Mouse (Mus musculus) cortical plate, adult 2 months (tissue): ENCODE measurements around the gene Kcna1. TPM values are rescaled to one million over a fixed set of nuclear protein-coding genes. Genes with fewer than 3 reads are reported as not detected.

ENCODE experiments used
- H3K27ac ChIP-seq: fragments of 200-500 bp; 2 replicates; pipeline ENCODE4 v1.5.1; 2012; ENCODE audit warnings: low read length, control low read depth, inconsistent platforms; ENCODE audit not compliant: insufficient read depth
- H3K4me1 ChIP-seq: fragments of 200-500 bp; 2 replicates; pipeline ENCODE4 v1.6.1; 2011; ENCODE audit warnings: low read length; ENCODE audit not compliant: control insufficient read depth, insufficient read depth
- H3K4me3 ChIP-seq: fragments of 200-500 bp; 2 replicates; pipeline ENCODE4 v1.5.1; 2011; ENCODE audit warnings: mild to moderate bottlenecking, low read length, control low read depth; ENCODE audit not compliant: insufficient read depth
- CTCF ChIP-seq: fragments of 200-500 bp; IDR thresholded peaks from 2 replicates; pipeline ENCODE4 v1.5.1; 2011; ENCODE audit warnings: mild to moderate bottlenecking, control low read depth, low read length; ENCODE audit not compliant: insufficient read depth; ENCODE audit errors: extremely low read depth
- POLR2A ChIP-seq: fragments of 200-500 bp; IDR thresholded peaks from 2 replicates; pipeline ENCODE4 v1.6.1; 2011; ENCODE audit warnings: mild to moderate bottlenecking, low read length, control low read depth; ENCODE audit not compliant: insufficient read depth; ENCODE audit errors: extremely low read depth
- polyA plus RNA-seq: library from polyadenylated mRNA; depleted of rRNA; stranded (reverse); fragments of >200 nt; gene quantifications from 2 replicates; pipeline ENCODE4 v1.2.3, GENCODE M21; 2012

Kcna1 gene
- polyA plus RNA-seq, 1 experiment = 30.1 TPM

DNA sequence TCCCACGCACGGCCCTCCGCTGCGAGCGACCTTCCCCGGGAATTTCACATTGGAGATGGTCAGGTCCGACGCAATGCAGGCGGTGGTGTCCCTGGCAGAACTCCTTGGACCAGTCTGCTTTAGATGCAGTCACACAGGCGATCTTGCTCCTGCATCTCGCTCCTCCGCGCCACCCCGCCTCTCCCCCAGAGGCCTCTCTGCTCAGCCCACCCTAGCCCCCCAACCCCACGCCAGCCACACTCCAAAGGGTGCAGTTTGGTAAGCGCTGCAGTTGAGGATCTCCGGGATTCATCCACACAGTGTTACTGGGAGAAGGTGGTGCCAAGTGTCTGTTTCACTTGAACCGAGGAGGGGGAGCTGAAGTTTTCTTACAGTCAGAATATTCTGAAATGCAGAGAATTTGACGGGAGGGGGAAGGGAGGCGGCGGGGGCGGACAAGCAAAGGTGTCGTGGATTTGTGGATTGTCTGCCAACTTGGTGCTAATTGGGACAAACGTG is 1.1 kb downstream of the Kcna1 start:
- peak overlapping the region; percentile 99 for H3K27ac ChIP-seq
- TF ChIP-seq CTCF = no peak
- peaks cover 3% of the 10 kb centered on the region; the same call in 1 of the 2 replicates for H3K4me1 ChIP-seq
- H3K4me3 ChIP-seq = peak overlapping the region; percentile 99

DNA sequence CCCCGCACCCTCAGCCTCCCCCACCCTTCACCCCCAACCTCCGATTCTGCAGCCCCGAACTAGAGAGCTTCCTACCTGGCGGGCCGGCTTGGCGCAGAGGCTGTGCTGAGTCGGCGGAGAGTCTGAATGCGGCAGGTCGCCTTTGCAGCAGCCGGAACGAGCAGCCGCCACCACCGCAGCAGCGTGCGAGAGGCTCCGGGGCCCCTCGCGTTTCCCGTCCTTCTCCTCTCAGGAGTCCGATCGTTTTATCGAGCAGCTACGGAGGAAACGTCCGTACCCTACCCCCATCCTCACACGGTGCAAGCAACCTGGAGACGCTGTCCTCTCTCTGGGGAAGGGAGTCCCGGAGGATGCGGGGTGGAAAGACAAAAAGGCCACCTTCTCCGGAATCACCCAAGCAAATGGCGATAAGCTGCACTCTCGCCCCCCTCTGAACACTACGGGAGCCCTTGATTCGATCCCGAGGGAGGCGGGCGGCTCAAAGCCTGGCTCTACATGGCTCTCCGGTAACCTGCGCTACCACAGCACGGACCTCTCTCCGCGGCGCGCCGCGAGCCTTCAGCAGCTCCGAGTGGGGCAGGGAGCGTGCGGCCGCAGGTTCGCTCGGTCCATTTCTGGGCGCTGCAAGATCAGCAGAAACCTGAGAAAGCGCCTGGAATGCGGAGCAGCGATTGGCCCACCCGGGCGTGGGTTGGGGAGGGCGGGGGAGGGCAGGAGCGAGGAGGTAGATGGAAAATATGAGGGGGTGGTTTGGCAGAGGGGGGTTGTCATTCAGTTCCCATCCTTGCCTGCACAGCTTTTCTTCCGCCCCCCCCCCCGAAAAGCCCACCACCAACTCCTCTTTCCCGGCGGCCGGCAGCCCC is 1.8 kb downstream of the Kcna1 start:
- no peak for TF ChIP-seq CTCF
- TF ChIP-seq POLR2A = peak; percentile 71
- peak overlapping the region; percentile 99 for H3K27ac ChIP-seq
- peak overlapping the region; percentile 99 for H3K4me3 ChIP-seq
- H3K4me1 ChIP-seq = peaks cover 3% of the 10 kb centered on the region; the same call in 1 of the 2 replicates

DNA sequence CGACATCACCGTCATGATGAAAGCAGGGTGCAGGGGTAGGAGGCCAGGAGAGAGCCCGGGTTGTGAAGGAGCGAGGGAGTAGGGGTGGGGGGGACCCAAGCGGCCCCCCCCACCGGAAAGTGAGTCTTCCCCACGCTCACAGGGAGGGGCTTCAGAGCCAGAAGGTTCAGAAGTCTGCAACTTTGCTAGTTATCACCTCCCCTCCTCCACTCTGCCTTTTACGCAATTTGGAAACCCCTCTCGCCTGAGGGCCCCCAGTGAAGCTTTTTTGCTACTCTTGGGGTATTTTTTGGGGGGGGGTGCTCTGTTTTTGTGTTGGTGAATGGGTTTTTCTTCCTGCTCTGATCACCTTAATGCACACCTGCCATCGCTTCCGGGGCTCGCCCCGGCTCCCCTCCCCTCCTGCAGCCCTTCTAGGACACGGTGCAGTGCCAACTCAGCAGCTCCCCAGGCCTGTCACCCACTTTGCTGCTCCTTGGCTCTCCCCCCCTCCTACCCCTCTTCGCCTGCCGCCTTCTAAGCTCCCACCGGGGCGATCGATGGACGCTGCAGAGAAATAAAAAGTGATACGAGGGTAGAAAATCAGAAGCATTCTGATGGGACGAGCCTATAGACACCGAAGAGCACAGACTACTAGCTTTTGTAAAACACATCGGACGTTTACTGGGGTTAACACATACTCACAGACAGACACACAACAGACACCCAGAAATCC is 2.7 kb downstream of the Kcna1 start:
- Histone ChIP-seq H3K4me1 (peaks cover 7% of the 10 kb centered on the region), H3K4me3 (peak overlapping the region; percentile 99), H3K27ac (peak overlapping the region; percentile 99)
- TF ChIP-seq CTCF (no peak), POLR2A (no peak)

DNA sequence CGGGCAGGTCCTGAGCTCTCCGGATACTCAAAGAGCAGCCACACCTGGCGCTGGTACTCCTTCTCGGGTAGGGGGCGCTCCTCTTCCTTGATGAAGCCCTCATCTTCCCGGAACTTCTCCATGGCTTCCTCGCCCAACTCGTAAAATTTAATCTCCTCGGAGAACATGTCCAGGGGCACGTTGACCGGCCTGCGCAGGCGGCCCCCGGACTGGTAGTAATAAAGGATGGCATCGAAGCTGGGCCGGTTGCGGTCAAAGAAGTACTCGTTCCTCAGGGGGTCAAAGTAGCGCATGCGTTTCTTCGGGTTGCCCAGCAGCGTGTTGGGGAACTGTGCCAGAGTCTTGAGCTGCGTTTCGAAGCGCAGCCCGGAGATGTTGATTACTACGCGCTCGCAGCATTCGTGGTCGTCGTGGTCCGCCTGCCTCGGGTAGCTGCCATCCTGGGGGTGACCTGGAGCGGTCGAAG is 3.3 kb downstream of the Kcna1 start:
- Histone ChIP-seq H3K4me3 (peak overlapping the region; percentile 99), H3K27ac (peak overlapping the region; percentile 99), H3K4me1 (peaks cover 9% of the 10 kb centered on the region)
- TF ChIP-seq CTCF (peak; percentile 18; the same call in 1 of the 2 replicates), POLR2A (no peak)

DNA sequence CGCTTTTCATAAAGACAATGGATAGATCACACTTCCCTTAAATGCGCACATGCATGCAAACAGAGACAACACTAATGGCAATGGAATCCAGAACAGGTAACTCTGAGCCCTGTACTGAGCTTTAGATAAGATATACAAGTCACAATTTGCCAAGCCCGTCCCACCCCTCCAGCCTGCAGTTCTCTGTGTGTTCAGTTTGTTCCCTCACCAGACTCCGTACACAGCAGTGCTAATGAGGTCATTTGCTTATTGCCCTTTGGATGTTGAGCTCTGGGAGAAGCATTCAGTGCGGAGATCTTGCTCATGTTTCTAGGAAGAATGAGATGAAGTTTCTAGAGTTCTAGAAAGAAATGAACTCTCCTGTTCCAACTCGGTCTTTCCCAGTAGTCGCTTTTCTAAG is 17.7 kb downstream of the Kcna1 start:
- TF ChIP-seq CTCF (no peak), POLR2A (no peak)
- peaks cover 7% of the 10 kb centered on the region for H3K4me1 ChIP-seq
- no peak overlapping the region for H3K4me3 ChIP-seq
- no peak overlapping the region for H3K27ac ChIP-seq

DNA sequence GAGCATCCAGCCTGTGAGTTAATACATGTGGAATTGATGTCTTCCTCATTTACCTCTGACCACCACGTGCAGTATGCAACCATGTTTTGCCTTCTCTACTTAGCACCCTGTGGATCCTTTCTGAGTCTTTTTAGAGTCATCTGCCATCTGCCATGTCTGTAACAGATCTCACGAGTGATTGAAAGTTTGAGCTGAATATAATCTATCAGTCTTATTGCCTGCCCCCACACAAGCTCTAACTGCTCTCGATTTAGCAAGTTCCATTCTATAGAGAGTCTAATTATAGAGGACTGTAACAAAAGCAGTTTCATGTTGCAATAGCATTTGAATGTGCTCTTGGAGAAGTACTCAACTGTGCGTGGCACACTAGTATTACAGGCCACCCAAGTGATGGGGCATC is 27.7 kb downstream of the Kcna1 start:
- peaks cover 5% of the 10 kb centered on the region; the same call in 1 of the 2 replicates for H3K4me1 ChIP-seq
- TF ChIP-seq CTCF = no peak
- TF ChIP-seq POLR2A = no peak
- H3K27ac ChIP-seq = no peak overlapping the region
- H3K4me3 ChIP-seq = no peak overlapping the region

DNA sequence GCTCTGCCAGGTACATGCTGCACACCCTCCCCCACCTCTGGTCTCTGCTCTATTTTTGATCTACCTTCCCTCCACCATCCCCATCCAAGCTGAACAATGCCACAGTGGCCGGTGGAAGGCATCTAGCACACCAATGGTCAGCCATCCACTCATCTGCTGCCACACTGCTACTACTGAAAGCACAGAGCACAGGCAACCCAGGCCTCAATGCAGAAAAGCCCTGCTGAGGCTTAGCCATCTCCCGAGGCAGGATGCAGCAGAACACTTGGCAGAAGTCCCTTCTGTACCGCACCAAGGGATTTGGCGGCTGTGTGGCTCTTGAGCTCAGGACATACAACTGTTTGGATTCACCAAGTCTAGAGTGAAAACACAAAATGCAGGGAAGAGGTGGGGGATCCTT is 35.4 kb downstream of the Kcna1 start:
- Histone ChIP-seq H3K4me1 (peaks cover 3% of the 10 kb centered on the region; the same call in 1 of the 2 replicates), H3K27ac (no peak overlapping the region)

DNA sequence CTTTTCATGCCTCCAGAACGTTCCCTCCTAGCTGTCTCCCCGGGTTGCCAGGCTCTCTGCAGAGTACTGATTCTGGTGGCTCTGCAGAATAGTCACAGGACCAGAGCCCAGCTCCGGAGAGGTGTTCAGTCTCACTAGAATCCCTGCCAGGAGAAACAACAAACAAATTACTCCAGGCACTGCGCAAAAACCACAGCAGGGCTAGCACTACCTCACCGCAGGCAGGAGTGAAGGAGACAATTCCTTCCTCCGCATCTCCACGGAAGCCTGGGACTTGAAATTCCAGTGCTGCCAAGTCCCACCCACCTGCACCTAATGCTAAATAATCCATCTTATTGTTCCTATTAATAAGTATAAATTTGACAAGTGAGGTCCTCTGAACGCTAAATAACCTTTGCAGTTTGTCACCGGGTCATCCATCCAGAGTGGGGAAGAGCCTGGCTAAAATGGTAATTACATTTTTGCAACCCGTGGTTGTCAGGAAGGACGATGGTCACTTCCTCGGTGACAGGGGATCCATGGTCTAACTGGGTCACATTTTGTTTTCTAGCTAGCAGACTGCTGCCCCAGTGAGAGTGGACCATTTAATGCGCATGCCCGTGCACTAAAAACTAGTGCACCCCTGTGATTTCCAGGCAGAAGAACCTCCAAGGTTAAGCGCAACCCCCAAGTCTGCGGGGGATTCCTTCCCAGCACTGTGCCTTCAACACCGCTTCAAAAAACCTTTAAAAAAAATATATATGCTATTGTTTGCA is 36.8 kb downstream of the Kcna1 start:
- TF ChIP-seq POLR2A (no peak), CTCF (no peak)
- H3K4me3 ChIP-seq = no peak overlapping the region
- H3K27ac ChIP-seq = no peak overlapping the region
- H3K4me1 ChIP-seq = peaks cover 3% of the 10 kb centered on the region; the same call in 1 of the 2 replicates

More for the DNA sequence above, 35.4 kb downstream of the Kcna1 start:
- no peak for TF ChIP-seq POLR2A
- no peak for TF ChIP-seq CTCF
- H3K4me3 ChIP-seq = no peak overlapping the region

DNA sequence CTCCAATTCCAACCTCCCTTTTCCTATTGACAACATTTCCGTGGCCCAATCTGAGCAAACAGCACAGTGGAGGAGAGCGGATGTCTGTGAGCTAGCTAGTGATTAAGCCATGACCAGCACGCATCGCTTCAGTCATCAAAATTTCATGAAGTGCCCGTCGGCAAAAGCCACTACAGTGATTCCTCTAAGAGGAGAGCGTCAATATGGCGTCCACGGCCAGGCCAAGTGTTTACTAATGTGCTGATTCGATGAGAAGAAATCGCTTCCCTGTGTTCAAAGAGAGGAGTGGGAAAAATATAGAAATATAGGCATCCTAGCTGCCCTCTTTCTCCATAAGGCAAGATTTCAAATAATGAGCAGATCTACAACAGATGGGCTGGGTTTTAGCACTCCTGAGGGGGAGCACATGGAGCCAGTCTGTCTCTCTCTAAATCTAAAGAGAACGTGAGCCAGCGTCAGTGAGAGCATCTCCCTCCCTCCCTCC is 44.3 kb downstream of the Kcna1 start:
- Histone ChIP-seq H3K4me1 (peaks cover 5% of the 10 kb centered on the region), H3K27ac (no peak overlapping the region), H3K4me3 (no peak overlapping the region)
- TF ChIP-seq POLR2A (no peak), CTCF (no peak)
